Mouse (Mus musculus): ENCODE results near the gene Lamc1. TPM values are rescaled to one million over a fixed set of nuclear protein-coding genes. Genes with fewer than 3 reads are reported as not detected.
A peak's percentile ranks its signal among the peaks of the same experiment; 100 is the strongest.
"Not testable (repeated sequence)": the region's sequence is repeated elsewhere in the genome, so short reads cannot be mapped to it uniquely, and the experiment has no call there.

Gene Lamc1
- total RNA-seq, 2 experiments from 2014 or later, result 67.7 to 71.6 TPM

DNA sequence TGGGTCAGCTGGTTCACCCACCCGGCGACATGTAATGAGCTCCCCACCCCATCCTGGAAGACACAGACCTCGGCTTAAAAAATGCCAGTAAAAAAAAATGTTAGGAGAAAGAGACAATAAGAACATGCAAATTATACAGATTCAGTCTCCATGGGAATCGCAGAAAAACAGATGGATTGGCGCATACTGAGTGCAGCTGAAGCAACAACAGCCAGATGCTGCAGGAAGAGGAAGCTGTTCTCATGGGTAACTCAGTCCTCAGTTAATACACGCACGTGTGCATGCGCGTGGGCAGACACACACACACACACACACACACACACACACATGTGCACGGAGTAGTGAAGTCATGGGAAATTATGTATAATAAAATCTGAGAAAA lies 23.7 kb downstream of the Lamc1 start:
- TF ChIP-seq CTCF (IDR thresholded peaks at IDR 0.05), result no peak
- peak; percentile 48 for DNase-seq
- H3K27ac ChIP-seq, result peak overlapping the region; percentile 91
- intact Hi-C loops (cut with DNase I), result loop anchor here (5.0 kb wide), 1 partner anchor 72 kb away; no protein-coding TSS in a partner anchor
- H3K4me3 ChIP-seq, result peak overlapping the region; percentile 58

DNA sequence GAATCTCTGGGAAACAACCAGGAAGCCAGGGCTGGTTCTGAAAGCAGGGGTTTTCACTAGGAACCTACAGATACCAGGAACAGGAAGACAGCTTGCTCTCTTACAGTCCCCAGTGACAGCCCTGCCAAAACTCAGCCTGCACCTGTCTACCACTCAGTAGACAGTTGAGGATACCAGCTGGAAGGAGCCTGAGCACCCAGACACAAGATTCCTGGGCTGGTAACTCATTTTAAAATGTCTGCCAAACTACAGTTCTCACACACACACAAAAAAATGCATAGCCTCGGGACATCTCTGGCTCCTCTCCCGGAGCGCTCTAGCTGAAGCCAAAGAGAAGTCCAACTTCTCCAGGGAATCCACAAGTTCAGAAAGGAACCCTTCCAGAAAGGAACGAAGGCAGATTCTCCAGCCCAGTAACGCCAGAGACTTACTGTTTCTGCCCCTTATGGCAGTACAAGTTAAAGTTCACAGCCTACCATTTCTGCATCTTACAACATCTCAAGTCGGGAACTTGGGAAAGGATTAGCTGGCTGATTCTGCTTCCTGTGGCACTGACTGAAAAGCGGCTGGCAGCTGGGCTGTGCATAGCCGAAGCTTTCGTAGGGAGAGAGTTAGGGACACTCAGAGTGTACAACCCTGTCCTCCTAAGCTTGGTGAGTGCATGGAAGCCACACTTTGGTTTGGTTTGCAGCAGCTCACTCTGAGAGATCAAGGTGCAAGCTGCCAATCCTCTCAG lies 24.2 kb downstream of the Lamc1 start:
- no peak for TF ChIP-seq CTCF (IDR thresholded peaks at IDR 0.05)
- peak overlapping the region; percentile 91 for H3K27ac ChIP-seq
- intact Hi-C loops (cut with DNase I), result loop anchor here (5.0 kb wide), 1 partner anchor 71 kb away; no protein-coding TSS in a partner anchor
- peak overlapping the region; percentile 58 for H3K4me3 ChIP-seq
- peak; percentile 65 for DNase-seq

- Histone ChIP-seq H3K27ac (peak overlapping the region; percentile 91), H3K4me3 (peak overlapping the region; percentile 58)
- intact Hi-C loops (cut with DNase I), result loop anchor here (5.0 kb wide), 1 partner anchor 70 kb away; no protein-coding TSS in a partner anchor
- DNase-seq, result peak; percentile 31
- TF ChIP-seq CTCF (IDR thresholded peaks at IDR 0.05), result no peak
Measured at GRCm38 (mm10) chr1:153307509-153308178, 24.9 kb downstream of the Lamc1 start.

DNA sequence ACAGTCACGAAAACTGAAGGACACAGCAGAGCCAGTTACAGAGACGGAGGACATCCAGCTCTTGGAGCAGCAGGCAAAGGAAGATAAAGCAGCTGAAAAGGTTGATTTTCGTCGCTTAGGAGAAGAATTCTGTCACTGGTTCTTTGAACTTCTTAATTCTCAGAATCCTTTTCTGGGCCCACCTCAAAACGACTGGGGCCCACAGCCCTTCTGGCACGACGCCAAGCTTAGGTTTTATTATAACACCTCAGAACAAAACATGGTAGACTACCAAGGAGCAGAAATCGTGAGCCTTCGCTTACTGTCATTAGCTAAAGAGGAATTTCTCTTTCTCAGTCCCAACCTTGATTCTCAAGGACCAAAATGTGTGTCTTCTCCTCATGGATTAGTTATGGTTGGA lies 26.9 kb downstream of the Lamc1 start:
- peak overlapping the region; percentile 35; the same call in 1 of the 2 replicates for H3K27ac ChIP-seq
- intact Hi-C loops (cut with DNase I), result loop anchor here (5.0 kb wide), 1 partner anchor 68 kb away; no protein-coding TSS in a partner anchor
- not testable (repeated sequence) for DNase-seq

GRCm38 (mm10) chr1:153305249-153305648 lies 27.3 kb downstream of the Lamc1 start:
- not testable (repeated sequence) for H3K4me3 ChIP-seq, DNase-seq
- intact Hi-C loops (cut with DNase I), result loop anchor here (5.0 kb wide), 1 partner anchor 68 kb away; no protein-coding TSS in a partner anchor
- H3K27ac ChIP-seq, result peak overlapping the region; percentile 35; the same call in 1 of the 2 replicates

More for the DNA sequence above, 26.9 kb downstream of the Lamc1 start:
- H3K4me3 ChIP-seq, result not testable (repeated sequence)

- H3K27ac ChIP-seq; intact Hi-C loops (cut with DNase I); DNase-seq; H3K4me3 ChIP-seq: not testable (repeated sequence)
Measured at GRCm38 (mm10) chr1:153299436-153299835, 33.1 kb downstream of the Lamc1 start.

- DNase-seq; H3K4me3 ChIP-seq; intact Hi-C loops (cut with DNase I): not testable (repeated sequence)
- peak overlapping the region; percentile 43 for H3K27ac ChIP-seq
Measured at GRCm38 (mm10) chr1:153297774-153298363, 34.7 kb downstream of the Lamc1 start.

DNA sequence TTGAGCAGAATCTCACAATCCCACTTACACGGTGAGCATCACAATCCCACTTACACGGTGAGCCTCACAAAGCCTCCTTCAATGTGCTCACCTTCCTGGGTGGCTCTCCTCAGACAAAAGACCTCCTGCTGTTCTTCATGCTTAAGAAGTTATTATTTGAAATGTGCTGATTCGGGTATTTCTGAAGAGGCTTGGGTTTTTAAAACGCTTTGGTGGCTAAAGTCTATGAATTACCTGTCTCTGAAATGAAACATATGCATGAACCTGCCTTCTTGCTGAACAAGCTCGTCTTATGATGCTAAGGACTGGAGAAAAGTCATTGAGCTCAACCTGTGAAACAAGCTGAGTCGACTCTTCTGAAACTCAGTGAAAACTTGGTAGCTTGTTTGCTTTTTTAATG lies 36.6 kb downstream of the Lamc1 start:
- no peak for DNase-seq
- Histone ChIP-seq H3K27ac (peak overlapping the region; percentile 89; the same call in 1 of the 2 replicates), H3K4me3 (no peak overlapping the region)
- intact Hi-C loops (cut with DNase I), result no loop called here
- no peak for TF ChIP-seq CTCF (IDR thresholded peaks at IDR 0.05)

- intact Hi-C loops (cut with DNase I), result loop anchor here (5.0 kb wide), 1 partner anchor 39 kb away; the partner anchor contains the start of gene Lamc1
- H3K4me3 ChIP-seq, result peak overlapping the region; percentile 13
Measured at GRCm38 (mm10) chr1:153292892-153293291, 39.7 kb downstream of the Lamc1 start.

DNA sequence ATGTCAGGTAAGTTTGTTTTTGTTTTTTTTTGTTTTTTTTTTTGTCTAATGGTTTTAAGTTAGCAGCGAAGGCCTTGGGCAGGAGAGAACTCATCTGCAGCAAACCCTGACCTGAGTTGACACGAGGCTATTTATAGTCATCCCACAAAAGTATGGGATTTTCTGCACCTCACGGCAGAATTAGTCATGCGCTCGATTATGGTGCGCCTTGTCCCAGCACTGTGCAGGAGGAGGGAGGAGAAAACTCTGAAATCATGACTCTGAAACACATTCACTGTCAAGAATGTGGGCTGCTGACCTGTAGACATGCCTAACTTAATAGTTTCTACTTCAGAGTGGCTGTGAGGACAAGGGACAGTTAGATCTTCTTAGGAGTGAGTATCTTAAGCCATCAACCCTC lies 40.4 kb downstream of the Lamc1 start:
- peak overlapping the region; percentile 89 for H3K27ac ChIP-seq
- no peak for TF ChIP-seq CTCF (IDR thresholded peaks at IDR 0.05)
- peak overlapping the region; percentile 53 for H3K4me3 ChIP-seq
- DNase-seq, result peak; percentile 63
- intact Hi-C loops (cut with DNase I), result loop anchor here (5.0 kb wide), 1 partner anchor 40 kb away; the partner anchor contains the start of gene Lamc1

More at GRCm38 (mm10) chr1:153292892-153293291, 39.7 kb downstream of the Lamc1 start:
- peak; percentile 16 for DNase-seq
- peak overlapping the region; percentile 89 for H3K27ac ChIP-seq
- no peak for TF ChIP-seq CTCF (IDR thresholded peaks at IDR 0.05)

- peak; percentile 4 for DNase-seq
- intact Hi-C loops (cut with DNase I), result loop anchor here (5.0 kb wide), 1 partner anchor 41 kb away; the partner anchor contains the start of gene Lamc1
- Histone ChIP-seq H3K27ac (peak overlapping the region; percentile 89), H3K4me3 (peak overlapping the region; percentile 53; the same call in 1 of the 2 replicates)
- TF ChIP-seq CTCF (IDR thresholded peaks at IDR 0.05), result no peak
Measured at GRCm38 (mm10) chr1:153291416-153291815, 41.2 kb downstream of the Lamc1 start.

DNA sequence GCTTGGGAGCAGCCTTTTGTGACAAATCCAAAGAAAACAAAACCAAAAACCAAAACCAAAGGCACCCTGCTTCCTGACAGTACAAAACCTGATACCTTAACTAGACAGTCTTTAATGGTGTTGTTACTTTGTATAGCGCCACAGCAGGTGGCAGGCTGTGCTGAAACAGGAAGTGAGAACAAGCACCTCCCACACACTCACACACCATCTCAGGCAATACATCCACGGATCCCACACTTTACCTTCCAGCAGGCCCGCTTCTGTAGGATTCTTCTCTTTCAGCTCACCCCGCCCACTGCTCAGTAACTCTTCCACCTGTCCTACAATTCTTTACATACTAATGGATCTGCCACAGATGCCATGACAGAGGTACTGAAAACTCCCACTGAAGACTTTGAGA lies 44.6 kb downstream of the Lamc1 start:
- DNase-seq, result peak; percentile 15
- intact Hi-C loops (cut with DNase I), result no loop called here
- H3K27ac ChIP-seq, result peak overlapping the region; percentile 28; the same call in 1 of the 2 replicates
- TF ChIP-seq CTCF (IDR thresholded peaks at IDR 0.05), result no peak
- H3K4me3 ChIP-seq, result no peak overlapping the region
